Mouse (Mus musculus) heart, adult 2 months (tissue): Measurements from ENCODE around the gene Xpc. TPM values are rescaled to one million over a fixed set of nuclear protein-coding genes. Genes with fewer than 3 reads are reported as not detected.
A peak's percentile ranks its signal among the peaks of the same experiment; 100 is the strongest.
"Not testable (repeated sequence)": the region's sequence is repeated elsewhere in the genome, so short reads cannot be mapped to it uniquely, and the experiment has no call there.

ENCODE experiments used
- DNase-seq, 2 experiments: peaks; one replicate each; pipeline ENCODE4 v3.0.0; 2021
- H3K27ac ChIP-seq: fragments of 200-600 bp; 2 replicates; pipeline ENCODE4 v1.8.1; 2022
- H3K27me3 ChIP-seq: fragments of 200-500 bp; 2 replicates; pipeline ENCODE4 v1.6.1; 2012; ENCODE audit warnings: mild to moderate bottlenecking, low read length, inconsistent platforms, mixed read lengths; ENCODE audit not compliant: control insufficient read depth, insufficient read depth
- H3K36me3 ChIP-seq: fragments of 200-500 bp; 2 replicates; pipeline ENCODE4 v1.6.1; 2012; ENCODE audit warnings: low read length, inconsistent platforms; ENCODE audit not compliant: control insufficient read depth, insufficient read depth
- H3K4me1 ChIP-seq: fragments of 200-500 bp; 2 replicates; pipeline ENCODE4 v1.6.1; 2011; ENCODE audit warnings: low read length; ENCODE audit not compliant: control insufficient read depth, insufficient read depth
- H3K4me3 ChIP-seq: fragments of 200-600 bp; 2 replicates; pipeline ENCODE4 v1.8.1; 2022
- H3K79me2 ChIP-seq: fragments of 200-500 bp; replicated peaks from 2 replicates; pipeline ENCODE4 v1.6.1; 2012; ENCODE audit warnings: mild to moderate bottlenecking, inconsistent platforms, low read length, moderate library complexity, mixed read lengths; ENCODE audit not compliant: control insufficient read depth, insufficient read depth
- H3K9ac ChIP-seq: fragments of 200-500 bp; 2 replicates; pipeline ENCODE4 v1.6.1; 2012; ENCODE audit warnings: low read depth, mild to moderate bottlenecking, control low read depth, inconsistent platforms, low read length, mixed read lengths
- CTCF ChIP-seq: fragments of 200-600 bp; IDR thresholded peaks from 2 replicates; pipeline ENCODE4 v1.8.1; 2022; ENCODE audit warnings: antibody characterized with exemption, mild to moderate bottlenecking, moderate library complexity
- EP300 ChIP-seq: fragments of 200-500 bp; IDR thresholded peaks from 2 replicates; pipeline ENCODE4 v1.6.1; 2011; ENCODE audit warnings: low read depth, low read length, control low read depth; ENCODE audit not compliant: insufficient read depth
- POLR2A ChIP-seq: fragments of 200-500 bp; IDR thresholded peaks from 2 replicates; pipeline ENCODE4 v1.6.1; 2011; ENCODE audit warnings: mild to moderate bottlenecking, low read depth, low read length, control low read depth; ENCODE audit not compliant: insufficient read depth
- WGBS: fragments of 180-500 bp; shearing (Covaris S2); methylation state at CpG from one replicate; pipeline ENCODE4 v1.1.7; 2018; 5-methylcytosine and 5-hydroxymethylcytosine counted together
- intact Hi-C: fragments of 180-260 bp; cut with DNase I; formaldehyde crosslinking; loops from one replicate; pipeline ENCODE4 v1.15.1; 2025
- polyA plus RNA-seq: library from polyadenylated mRNA; depleted of rRNA; stranded (reverse); fragments of >200 nt; gene quantifications from 2 replicates; pipeline ENCODE4 v1.2.3, GENCODE M21; 2012
- total RNA-seq, 2 experiments: library from RNA; stranded (reverse); gene quantifications; 2 replicates each; pipeline ENCODE4 v1.2.3; 2021

Gene Xpc
- total and polyA plus RNA-seq, 3 experiments: 5.6 to 10.7 (median 9.3) TPM

DNA sequence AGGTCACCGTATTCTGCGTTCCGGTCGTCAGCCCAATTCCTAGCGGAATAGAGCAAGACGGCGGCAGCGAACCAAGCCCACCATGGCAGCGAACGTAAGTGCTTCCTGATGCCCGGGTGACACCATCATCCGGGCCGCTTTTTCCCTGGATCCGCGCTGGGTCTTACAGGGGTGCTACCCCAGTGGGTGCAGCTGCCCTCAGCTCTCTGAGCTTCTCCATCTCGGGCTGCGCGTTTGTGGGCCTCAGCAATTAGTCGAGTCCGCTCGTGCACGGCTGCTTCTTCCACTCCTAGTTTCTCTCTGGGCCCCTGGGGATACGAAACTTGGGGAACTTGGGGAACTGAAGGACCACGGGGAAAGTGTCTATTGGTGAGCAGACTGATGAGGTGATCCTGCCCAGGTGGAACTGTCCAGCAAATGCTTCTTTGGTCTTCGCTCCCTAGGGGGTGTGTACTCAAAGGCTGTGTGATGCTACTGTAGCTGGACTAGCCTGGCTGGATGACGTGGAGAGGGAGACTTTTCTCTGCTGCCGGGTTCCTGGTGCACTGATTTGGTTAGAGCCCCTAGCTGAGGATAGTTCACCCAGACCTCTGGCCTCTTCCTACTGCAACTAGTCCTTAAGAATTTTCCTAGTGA lies 41.8 kb downstream of the Xpc start:
- no peak for DNase-seq
- TF ChIP-seq POLR2A: no peak
- no peak for TF ChIP-seq CTCF
- peak overlapping the region; percentile 84 for H3K27ac ChIP-seq
- under 1% methylated on average over 27 of the region's 27 CpGs for WGBS
- intact Hi-C loops: loop anchor here (1.0 kb wide), 2 partner anchors 34 to 41 kb away; partner anchors contain the start of genes Lsm3 and Xpc
- H3K9ac ChIP-seq: peak overlapping the region; percentile 71
- no peaks in the 10 kb centered on the region for H3K79me2 ChIP-seq
- H3K36me3 ChIP-seq: no peaks in the 10 kb centered on the region
- H3K4me1 ChIP-seq: peaks cover 2% of the 10 kb centered on the region; the same call in 1 of the 2 replicates
- H3K27me3 ChIP-seq: no peaks in the 10 kb centered on the region
- H3K4me3 ChIP-seq: peak overlapping the region; percentile 92

DNA sequence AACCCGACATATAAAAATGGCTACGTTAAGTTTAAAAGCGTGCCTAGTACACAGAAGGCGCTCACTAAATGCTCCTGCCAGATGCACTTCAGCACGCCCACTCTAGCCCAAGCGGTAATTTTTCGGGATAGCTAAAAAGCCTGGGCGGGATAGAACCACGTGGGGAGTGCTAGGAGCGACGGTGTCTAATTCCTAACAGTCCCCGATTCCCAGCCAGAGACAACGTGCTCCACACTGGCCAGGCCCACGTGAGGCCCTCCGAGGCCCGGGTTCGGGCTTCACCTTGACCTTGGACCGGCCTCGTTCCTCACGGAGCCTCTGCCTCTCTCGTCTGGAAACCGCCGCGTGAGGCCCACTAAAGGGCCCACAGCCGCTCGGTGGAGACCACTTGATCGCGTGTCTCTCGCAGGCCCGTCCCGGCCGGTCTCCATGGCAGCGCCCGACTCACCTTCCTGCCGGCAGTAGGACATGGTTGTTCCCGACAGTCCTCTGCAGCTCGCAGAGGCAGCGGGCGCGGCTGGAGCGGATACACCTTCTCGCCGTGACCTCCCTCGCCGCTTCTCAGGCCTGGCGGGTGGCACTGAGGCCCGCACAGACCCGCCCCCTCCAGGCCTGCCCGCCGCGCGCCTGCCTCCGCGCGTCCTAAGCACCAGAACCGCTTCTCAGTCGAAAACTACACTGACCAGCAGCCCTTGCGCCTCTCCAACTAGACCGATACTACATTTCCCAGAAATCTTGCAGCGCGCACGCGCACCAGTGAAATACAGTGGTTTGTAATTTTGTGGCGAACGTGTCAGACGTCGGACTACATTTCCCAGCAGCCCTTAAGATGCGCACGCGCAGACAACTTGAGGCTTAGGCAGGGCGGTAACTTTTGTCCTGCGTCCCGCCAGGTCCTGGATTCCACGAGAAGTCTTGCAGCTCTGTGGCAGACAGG lies 42.6 kb downstream of the Xpc start, which contains the start of the genes Chchd4 and Tmem43:
Gene Chchd4, minus strand, starts transcription at position 679 of the 937 bp plus-strand sequence.
Gene Tmem43, plus strand, starts transcription at position 836 of the 937 bp plus-strand sequence.
- DNase-seq: peak; percentile 98 to 99
- H3K9ac ChIP-seq: peak within 1 kb of the TSS; percentile 81
- no peaks in the 10 kb centered on the region for H3K27me3 ChIP-seq
- no peaks in the 10 kb centered on the region for H3K36me3 ChIP-seq
- H3K4me3 ChIP-seq: peak within 1 kb of the TSS; percentile 92
- intact Hi-C loops: loop anchor here (1.0 kb wide), 2 partner anchors 33 to 42 kb away; partner anchors contain the start of genes Lsm3 and Xpc
- 1% methylated on average over 74 of the region's 74 CpGs for WGBS
- H3K79me2 ChIP-seq: no peaks in the 10 kb centered on the region
- H3K4me1 ChIP-seq: peaks cover 2% of the 10 kb centered on the region; the same call in 1 of the 2 replicates
- H3K27ac ChIP-seq: peak within 1 kb of the TSS; percentile 85
- peak; percentile 90 for TF ChIP-seq POLR2A
- TF ChIP-seq CTCF: no peak
- peak; percentile 11; the same call in 1 of the 2 replicates for TF ChIP-seq EP300

DNA sequence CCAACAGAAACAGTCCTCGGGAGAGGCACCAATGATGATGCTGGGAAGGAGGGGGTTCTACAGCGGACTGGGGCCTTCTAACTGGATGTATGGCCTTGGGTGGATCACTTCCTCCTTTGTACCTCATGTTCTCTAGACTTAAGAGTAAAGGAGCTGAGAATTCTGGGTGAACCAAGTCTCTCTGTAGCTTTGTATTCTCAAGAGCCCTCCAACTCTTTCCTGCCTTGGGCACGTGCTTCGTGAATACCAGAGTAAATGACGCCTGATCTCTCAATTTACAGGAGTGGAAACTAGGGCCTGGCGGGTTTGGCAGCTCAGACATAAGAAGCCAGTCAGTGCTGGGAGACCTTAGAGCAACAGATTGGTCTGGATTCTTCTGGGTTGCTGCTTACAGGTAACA lies 43.4 kb downstream of the Xpc start:
- Histone ChIP-seq H3K4me3 (peak overlapping the region; percentile 92), H3K79me2 (no peaks in the 10 kb centered on the region), H3K4me1 (peaks cover 2% of the 10 kb centered on the region; the same call in 1 of the 2 replicates), H3K27ac (peak overlapping the region; percentile 85; the same call in 1 of the 2 replicates), H3K27me3 (no peaks in the 10 kb centered on the region), H3K9ac (no peak overlapping the region; the same call in 1 of the 2 replicates), H3K36me3 (peaks cover 2% of the 10 kb centered on the region; the same call in 1 of the 2 replicates)
- WGBS: 56% methylated on average over 6 of the region's 6 CpGs
- DNase-seq: no peak
- TF ChIP-seq CTCF (no peak), EP300 (no peak)
- intact Hi-C loops: no loop called here

DNA sequence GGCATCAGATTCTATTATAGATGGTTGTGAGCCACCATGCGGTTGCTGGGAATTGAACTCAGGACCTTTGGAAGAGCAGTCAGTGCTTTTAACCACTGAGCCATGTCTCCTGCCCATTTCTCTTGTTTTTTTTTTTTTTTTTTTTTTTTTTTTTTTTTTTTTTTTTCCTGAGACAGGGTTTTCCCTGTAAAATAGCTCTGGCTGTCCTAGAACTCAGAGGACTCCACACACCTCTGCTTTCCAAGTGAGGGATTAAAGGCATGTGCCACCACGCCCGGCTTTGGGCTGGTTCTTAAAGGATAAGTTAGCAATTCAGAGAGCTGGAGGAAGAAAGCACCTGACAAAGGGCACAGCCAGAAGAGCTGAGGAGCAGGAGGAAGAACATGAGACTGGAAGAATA lies 44.3 kb downstream of the Xpc start:
- 94% methylated on average over 3 of the region's 3 CpGs for WGBS
- H3K4me3 ChIP-seq, H3K27me3 ChIP-seq, H3K79me2 ChIP-seq, H3K9ac ChIP-seq, H3K4me1 ChIP-seq, H3K36me3 ChIP-seq, intact Hi-C loops, DNase-seq, H3K27ac ChIP-seq: not testable (repeated sequence)

DNA sequence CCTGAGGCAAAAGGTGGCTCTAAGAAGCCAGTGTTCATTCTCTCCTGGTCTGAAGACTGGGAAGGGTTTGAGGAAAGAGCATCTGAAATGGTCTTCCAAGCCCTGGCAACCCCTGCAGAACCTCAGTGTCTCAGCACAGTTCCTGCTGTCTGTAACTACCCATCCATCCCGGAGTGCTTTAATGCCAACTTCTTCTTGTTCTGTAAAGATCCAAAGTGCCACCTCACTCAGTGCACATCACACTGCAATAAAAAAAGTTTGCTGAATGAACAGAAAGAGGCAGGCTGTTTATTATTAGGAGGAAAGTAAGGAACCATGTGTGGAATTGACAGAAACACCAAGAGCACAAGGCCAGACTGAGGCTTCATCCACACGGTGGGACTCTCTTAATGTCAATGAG lies 45.0 kb downstream of the Xpc start:
- TF ChIP-seq EP300: no peak
- TF ChIP-seq POLR2A: no peak
- no peak for TF ChIP-seq CTCF
- H3K4me3 ChIP-seq: no peak overlapping the region
- 87% methylated on average over 2 of the region's 2 CpGs for whole genome bisulfite sequencing
- H3K27ac ChIP-seq: no peak overlapping the region
- peaks cover 2% of the 10 kb centered on the region; the same call in 1 of the 2 replicates for H3K4me1 ChIP-seq
- H3K27me3 ChIP-seq: no peaks in the 10 kb centered on the region
- H3K79me2 ChIP-seq: no peaks in the 10 kb centered on the region
- no peak overlapping the region for H3K9ac ChIP-seq
- DNase-seq: no peak
- intact Hi-C loops: no loop called here
- H3K36me3 ChIP-seq: peaks cover 2% of the 10 kb centered on the region; the same call in 1 of the 2 replicates
